Mouse (Mus musculus) c-Kit-positive CD71-positive TER-119-positive erythroid progenitor cells, embryonic 14.5 days (primary cell): Measurements from ENCODE around the gene Cryga.

Experiments
- DNase-seq: peaks from one replicate; pipeline ENCODE4 v3.0.0-alpha.2; 2013; ENCODE audit warnings: low spot score

The Cryga gene

GRCm38 (mm10) chr1:65103273-65103672 is at the start of gene Cryga:
TSS of gene Cryga (minus strand) at chr1:65103373.
- DNase-seq = no peak

GRCm38 (mm10) chr1:65147971-65148370 is 44.8 kb upstream of the Cryga start:
- DNase-seq = no peak

- DNase-seq = no peak
These were observed 44.2 kb upstream of the Cryga start for GRCm38 (mm10) chr1:65147326-65147725.

- no peak for DNase-seq
These were observed 43.4 kb upstream of the Cryga start for GRCm38 (mm10) chr1:65146601-65147000.

DNA sequence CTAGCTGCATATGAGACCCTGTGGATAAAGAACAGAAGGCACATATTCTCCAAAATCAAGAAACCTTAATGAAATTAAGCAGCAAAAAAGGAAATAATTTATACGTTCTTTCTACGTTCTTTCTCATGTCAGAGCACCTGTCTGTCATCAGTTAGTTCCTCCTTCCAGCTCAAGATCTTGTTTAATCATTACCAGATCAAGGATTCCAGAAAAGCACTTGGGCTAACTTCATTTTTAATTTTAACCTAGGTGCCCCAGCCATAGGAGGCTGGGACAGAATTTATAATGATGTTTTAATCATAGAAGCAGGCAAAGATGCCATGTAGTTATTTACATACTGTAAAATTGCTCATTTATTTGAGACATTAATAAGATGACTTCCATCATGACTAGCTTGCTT is 41.6 kb upstream of the Cryga start:
- no peak for DNase-seq

DNA sequence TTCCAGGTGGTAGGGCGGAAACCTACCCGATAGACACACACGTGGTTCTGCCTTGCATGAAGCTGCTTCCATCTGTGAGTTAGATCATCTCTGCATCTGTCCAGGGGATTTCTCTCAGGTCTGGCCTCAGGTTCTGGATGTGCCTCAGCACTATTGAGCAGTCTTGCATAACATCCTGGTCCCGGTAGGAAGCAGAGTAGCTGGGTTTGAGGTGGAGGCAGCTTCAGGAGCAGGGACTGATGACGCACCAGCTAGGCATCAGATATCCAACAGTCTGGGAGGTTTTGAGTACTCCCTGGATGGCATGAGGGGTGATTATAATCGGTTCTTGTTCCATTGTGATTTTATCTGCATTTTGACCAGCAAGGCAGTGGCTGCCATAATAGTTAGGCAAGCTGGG is 34.4 kb upstream of the Cryga start:
- DNase-seq = no peak

GRCm38 (mm10) chr1:65132833-65133232 is 29.7 kb upstream of the Cryga start:
- DNase-seq = no peak

DNA sequence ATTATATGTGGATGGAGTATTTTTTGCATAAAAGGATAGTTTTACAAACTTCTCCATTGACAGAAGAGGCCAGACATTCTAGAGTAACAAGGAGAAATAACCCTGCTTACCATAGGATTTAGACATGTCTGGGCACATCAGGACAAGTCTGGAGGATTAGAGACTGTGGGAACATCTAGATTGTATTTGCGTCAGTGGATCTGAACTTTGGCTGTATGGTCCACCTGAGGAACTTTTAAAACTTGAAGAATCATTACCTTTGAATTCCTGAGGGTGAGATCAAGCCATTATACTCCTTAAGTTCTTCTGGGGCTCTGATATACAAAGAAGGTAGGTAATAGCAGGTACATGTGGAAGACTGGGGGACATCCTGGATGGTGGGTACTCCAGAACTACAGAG is 28.5 kb upstream of the Cryga start:
- DNase-seq = no peak

- DNase-seq = no peak
These were observed 27.1 kb upstream of the Cryga start for GRCm38 (mm10) chr1:65130226-65130625.

- DNase-seq = no peak
These were observed 26.5 kb upstream of the Cryga start for GRCm38 (mm10) chr1:65129634-65130180.

GRCm38 (mm10) chr1:65122574-65123372 is 19.6 kb upstream of the Cryga start, which contains the start of gene D630023F18Rik:
TSS of gene D630023F18Rik (minus strand) at chr1:65123214.
- DNase-seq = no peak

- no peak for DNase-seq
These were observed 16.3 kb upstream of the Cryga start, which contains the start of gene Gm28845 for GRCm38 (mm10) chr1:65119438-65119837. TSS of gene Gm28845 (minus strand) at chr1:65119558.

- no peak for DNase-seq
These were observed 15.2 kb upstream of the Cryga start for GRCm38 (mm10) chr1:65118150-65118913.

GRCm38 (mm10) chr1:65113536-65114172 is 10.5 kb upstream of the Cryga start:
- no peak for DNase-seq

DNA sequence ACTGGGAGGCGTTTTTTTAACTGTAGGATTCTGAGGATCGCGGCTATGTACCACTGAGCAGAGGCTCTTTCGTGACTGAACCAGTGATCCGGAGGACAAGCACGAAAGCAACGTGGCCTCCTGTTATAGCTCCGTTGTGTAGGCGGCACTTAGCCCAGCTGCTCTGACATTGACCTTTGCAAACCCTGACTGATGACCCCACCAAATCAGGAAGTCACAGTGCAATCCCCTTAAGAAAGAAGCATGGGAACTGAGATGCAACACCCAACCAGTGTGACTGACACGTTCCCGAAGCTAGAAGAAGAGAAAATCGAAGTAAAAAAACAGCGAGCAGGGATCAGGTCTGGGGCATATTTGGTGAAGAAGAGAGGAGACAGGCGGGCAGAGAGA is 9.6 kb upstream of the Cryga start:
- no peak for DNase-seq

GRCm38 (mm10) chr1:65112031-65112806 is 9.0 kb upstream of the Cryga start:
- DNase-seq = peak; percentile 74

DNA sequence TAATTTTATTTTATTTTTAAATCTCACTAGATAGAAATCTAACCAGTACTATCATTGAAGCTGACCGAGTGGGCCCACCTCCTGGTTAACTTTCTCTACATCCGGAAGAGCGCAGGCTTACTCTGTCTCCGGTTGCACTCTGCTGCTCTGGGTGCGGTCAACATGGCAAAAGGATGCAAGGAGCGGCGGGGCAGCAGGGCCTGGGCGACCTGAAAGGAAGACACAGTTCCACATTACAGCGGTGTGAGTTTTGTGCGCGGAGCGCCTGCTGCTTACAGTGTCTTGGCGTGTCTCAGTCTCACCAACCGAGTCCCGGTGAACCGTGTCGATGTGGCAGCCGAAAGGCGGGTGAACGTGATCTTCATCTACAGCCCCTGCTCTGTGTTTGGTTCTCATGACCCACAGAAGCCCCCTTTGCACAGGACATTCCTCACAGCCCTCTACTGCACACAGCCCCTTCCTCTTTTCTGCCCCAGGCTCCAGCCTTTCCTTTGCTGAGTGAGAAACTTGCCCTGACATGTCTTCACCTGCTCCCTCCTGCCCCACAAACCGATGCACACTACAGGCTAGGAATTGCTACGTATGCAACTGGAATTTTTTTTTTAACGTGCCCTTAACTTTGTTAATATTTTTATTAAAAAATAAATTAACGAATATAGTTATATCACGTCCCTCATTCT is 6.7 kb upstream of the Cryga start:
- no peak for DNase-seq

DNA sequence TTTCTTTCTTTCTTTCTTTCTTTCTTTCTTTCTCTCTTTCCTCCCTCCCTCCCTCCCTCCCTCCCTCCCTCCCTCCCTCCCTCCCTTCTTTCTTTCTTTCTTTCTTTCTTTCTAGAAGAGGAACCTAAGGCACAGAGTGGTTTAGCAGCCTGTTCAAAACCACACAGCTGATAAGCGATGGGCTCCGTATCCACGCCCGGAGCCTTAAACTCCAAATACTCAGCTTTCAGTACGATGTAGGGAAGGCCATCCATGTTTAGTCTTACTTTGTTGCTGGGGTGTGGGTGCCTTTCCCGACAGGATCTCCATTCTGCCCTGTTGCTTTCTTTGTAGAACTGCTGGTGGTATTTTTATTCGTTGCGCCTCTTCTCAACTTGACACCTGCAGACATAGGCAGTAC is 6.0 kb upstream of the Cryga start:
- DNase-seq = no peak

DNA sequence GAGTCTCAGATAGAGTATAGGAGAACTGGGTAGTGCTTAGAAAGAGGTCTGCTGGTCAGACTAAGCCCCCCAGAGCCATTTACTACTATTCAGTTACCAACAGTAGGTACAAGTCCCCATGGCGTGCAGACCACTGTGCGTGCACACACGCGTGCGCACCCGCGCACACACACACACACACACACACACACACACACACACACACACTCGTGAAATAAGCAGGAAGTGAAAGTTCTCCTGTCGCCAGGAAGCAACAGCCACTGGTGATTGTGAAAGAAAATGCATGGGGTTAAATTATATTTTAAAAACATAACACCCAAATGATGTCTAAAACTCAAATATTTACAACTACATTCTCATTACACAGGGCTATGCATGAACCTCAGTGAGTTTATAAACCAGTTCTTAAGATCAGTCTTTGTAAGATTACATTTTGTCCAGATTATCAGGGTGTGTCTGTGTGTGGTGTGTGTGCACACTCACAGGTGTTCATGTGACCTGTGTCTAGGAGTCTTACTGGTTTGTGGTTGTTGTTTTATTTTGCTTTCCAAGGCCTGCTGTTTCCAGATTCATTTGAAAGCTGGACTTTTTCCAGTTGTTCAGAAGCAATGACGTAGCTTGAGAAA is 4.6 kb upstream of the Cryga start:
- no peak for DNase-seq

- no peak for DNase-seq
These were observed 6.2 kb downstream of the Cryga start for GRCm38 (mm10) chr1:65096953-65097352.

- no peak for DNase-seq
These were observed 11.6 kb downstream of the Cryga start for GRCm38 (mm10) chr1:65091566-65091965.
